ENCODE assay signal across 8 mouse cellular contexts in the genomic region with DNA sequence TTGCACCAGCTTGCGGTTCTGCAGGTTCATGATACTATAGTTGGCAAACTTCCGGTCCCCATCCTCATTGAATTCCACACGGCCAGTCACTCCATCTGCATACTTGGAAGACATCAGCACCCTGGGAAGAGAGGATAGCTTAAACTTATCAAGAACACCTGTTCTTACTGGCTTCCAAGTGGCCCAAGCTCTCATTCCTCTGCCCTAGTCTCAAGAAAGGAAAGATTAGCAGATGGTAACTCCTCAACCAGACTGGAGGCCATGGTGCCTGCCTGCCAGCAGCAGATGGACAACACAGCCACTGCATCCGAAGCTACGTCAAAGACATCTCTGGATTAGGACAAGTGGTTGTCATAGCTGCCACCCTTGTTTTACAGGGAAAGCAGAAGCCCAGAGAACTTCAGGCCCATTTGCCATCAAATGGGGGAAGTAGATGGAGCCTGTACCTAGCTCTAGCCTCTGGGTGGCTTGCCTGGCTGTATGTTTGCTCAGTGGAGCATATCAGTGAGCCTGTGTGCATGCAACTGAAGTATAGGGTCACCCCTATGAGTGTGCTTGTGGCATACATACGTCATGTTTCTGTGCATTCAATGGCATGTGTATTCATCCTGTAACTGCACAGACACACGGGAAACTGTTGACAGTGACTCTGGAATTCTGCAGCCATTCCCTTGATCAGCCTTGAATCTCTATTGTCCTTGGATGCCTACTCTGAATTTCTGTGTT. TPM values are rescaled to one million over a fixed set of nuclear protein-coding genes. Genes with fewer than 3 reads are reported as not detected.
DNase-seq lines count a peak whose midpoint lies in the region; ATAC-seq lines count a peak whose summit lies in the region.

No protein-coding gene starts in this region.

- WGBS in liver, embryonic 11.5 days, result 60% methylated on average over 7 of the region's 7 CpGs
- 74% methylated on average over 7 of the region's 7 CpGs for WGBS in embryonic facial prominence, embryonic 10.5 days
- WGBS in intestine, embryonic 15.5 days, result 75% methylated on average over 7 of the region's 7 CpGs
- 77% methylated on average over 7 of the region's 7 CpGs for WGBS in neural tube, embryonic 14.5 days

- H3K9ac ChIP-seq in liver, embryonic 11.5 days (ENCODE audit: low read depth, low read length), result no peak overlapping the region
- H3K9ac ChIP-seq in intestine, embryonic 15.5 days, result no peak overlapping the region
- no peak overlapping the region for H3K9ac ChIP-seq in neural tube, embryonic 14.5 days (replicated peaks; ENCODE audit: low read depth, low read length)

- H3K27ac ChIP-seq in liver, embryonic 11.5 days (ENCODE audit: low read depth, low read length), result no peak overlapping the region
- H3K27ac ChIP-seq in embryonic facial prominence, embryonic 10.5 days (replicated peaks), result no peak overlapping the region
- no peak overlapping the region for H3K27ac ChIP-seq in intestine, embryonic 15.5 days
- H3K27ac ChIP-seq in neural tube, embryonic 14.5 days (ENCODE audit: low read depth, low read length), result no peak overlapping the region

- peaks cover 4% of the 10 kb centered on the region; the same call in 1 of the 2 replicates for H3K4me1 ChIP-seq in liver, embryonic 11.5 days (replicated peaks; ENCODE audit: control insufficient read depth, insufficient read depth, low read length)
- H3K4me1 ChIP-seq in embryonic facial prominence, embryonic 10.5 days, result peaks cover 15% of the 10 kb centered on the region
- H3K4me1 ChIP-seq in intestine, embryonic 15.5 days (replicated peaks), result peaks cover 7% of the 10 kb centered on the region; the same call in 1 of the 2 replicates
- H3K4me1 ChIP-seq in neural tube, embryonic 14.5 days (ENCODE audit: control insufficient read depth, insufficient read depth, low read length), result no peaks in the 10 kb centered on the region

- H3K4me2 ChIP-seq in liver, embryonic 11.5 days, result peak overlapping the region; percentile 69
- H3K4me2 ChIP-seq in intestine, embryonic 15.5 days (replicated peaks), result peak overlapping the region; percentile 96
- peak overlapping the region; percentile 52 for H3K4me2 ChIP-seq in neural tube, embryonic 14.5 days (ENCODE audit: low read depth, low read length)

- no peaks in the 10 kb centered on the region for H3K36me3 ChIP-seq in liver, embryonic 11.5 days (ENCODE audit: control insufficient read depth, insufficient read depth, low read length)
- no peaks in the 10 kb centered on the region for H3K36me3 ChIP-seq in embryonic facial prominence, embryonic 10.5 days (replicated peaks)
- no peaks in the 10 kb centered on the region for H3K36me3 ChIP-seq in intestine, embryonic 15.5 days
- H3K36me3 ChIP-seq in neural tube, embryonic 14.5 days (ENCODE audit: control insufficient read depth, insufficient read depth, low read length), result peaks cover 10% of the 10 kb centered on the region

- no peak overlapping the region; the same call in 1 of the 2 replicates for H3K4me3 ChIP-seq in liver, embryonic 11.5 days (ENCODE audit: low read depth, low read length)
- peak overlapping the region; percentile 57 for H3K4me3 ChIP-seq in embryonic facial prominence, embryonic 10.5 days
- peak overlapping the region; percentile 47; the same call in 1 of the 2 replicates for H3K4me3 ChIP-seq in intestine, embryonic 15.5 days (replicated peaks)
- no peak overlapping the region for H3K4me3 ChIP-seq in neural tube, embryonic 14.5 days (ENCODE audit: low read depth, low read length)

- no peaks in the 10 kb centered on the region for H3K9me3 ChIP-seq in liver, embryonic 11.5 days (ENCODE audit: control insufficient read depth, low read length)
- no peaks in the 10 kb centered on the region for H3K9me3 ChIP-seq in embryonic facial prominence, embryonic 10.5 days
- no peaks in the 10 kb centered on the region for H3K9me3 ChIP-seq in intestine, embryonic 15.5 days
- no peaks in the 10 kb centered on the region for H3K9me3 ChIP-seq in neural tube, embryonic 14.5 days (ENCODE audit: control insufficient read depth, low read length)

- H3K27me3 ChIP-seq in liver, embryonic 11.5 days (replicated peaks; ENCODE audit: control insufficient read depth, insufficient read depth, low read length), result peaks cover 60% of the 10 kb centered on the region
- peaks cover 67% of the 10 kb centered on the region for H3K27me3 ChIP-seq in embryonic facial prominence, embryonic 10.5 days (replicated peaks; ENCODE audit: low read depth, poor library complexity, severe bottlenecking)
- peaks cover 42% of the 10 kb centered on the region for H3K27me3 ChIP-seq in intestine, embryonic 15.5 days (replicated peaks)
- peaks cover 27% of the 10 kb centered on the region for H3K27me3 ChIP-seq in neural tube, embryonic 14.5 days (ENCODE audit: control insufficient read depth, insufficient read depth, low read length)

- ATAC-seq in liver, embryonic 11.5 days (replicated peaks; ENCODE audit: low FRiP score), result no peak
- no peak for ATAC-seq in intestine, embryonic 15.5 days
- ATAC-seq in neural tube, embryonic 14.5 days (ENCODE audit: low read depth), result no peak
- no peak for ATAC-seq in activated CD4-positive, CD25-positive, alpha-beta regulatory T cell, adult 4 months

- DNase-seq in liver, embryonic 11.5 days (ENCODE audit: low spot score), result no peak
- DNase-seq in liver, result no peak
- no peak for DNase-seq in embryonic facial prominence, embryonic 10.5 days (ENCODE audit: low spot score)
- DNase-seq in thymus, postnatal 0 days (ENCODE audit: low spot score), result no peak
- no peak for DNase-seq in heart, adult 9 months (ENCODE audit: low spot score in 2 of 2)

RNA-seq across cellular contexts. Expression of a gene that starts 14.4 kb away (rescaled TPM):
- polyA plus RNA-seq in liver, embryonic 11.5 days (2014; fragmentation: Nextera tagmentation; extraction: Ambion mirVana), result not detected in 2 replicates
- not detected in 2 replicates for polyA plus RNA-seq in embryonic facial prominence, embryonic 10.5 days (2016; fragmentation: Nextera tagmentation; extraction: Ambion mirVana)
- polyA plus RNA-seq in intestine, embryonic 15.5 days (2015; fragmentation: Nextera tagmentation; extraction: Ambion mirVana), result 0.43 and 1.8 TPM in 2 replicates
- 0.45 TPM in 1 of 2 replicates, not detected in the other for polyA plus RNA-seq in neural tube, embryonic 14.5 days (2014; fragmentation: Nextera tagmentation; extraction: Ambion mirVana)
- 1.4 and 3.6 TPM in 2 replicates for polyA plus RNA-seq in thymus, postnatal 0 days (2015; fragmentation: Nextera tagmentation; extraction: Ambion mirVana)
- not detected for polyA plus RNA-seq in activated CD4-positive, CD25-positive, alpha-beta regulatory T cell, adult 4 months (2017; shearing (Covaris generic))

RNA-seq across cellular contexts. Expression of a gene that starts 14.9 kb away (rescaled TPM):
- polyA plus RNA-seq in liver, embryonic 11.5 days (2014; fragmentation: Nextera tagmentation; extraction: Ambion mirVana), result 1.0 and 1.6 TPM in 2 replicates
- polyA plus RNA-seq in embryonic facial prominence, embryonic 10.5 days (2016; fragmentation: Nextera tagmentation; extraction: Ambion mirVana), result 0.89 and 1.4 TPM in 2 replicates
- 1.4 TPM in 2 replicates for polyA plus RNA-seq in intestine, embryonic 15.5 days (2015; fragmentation: Nextera tagmentation; extraction: Ambion mirVana)
- 60.8 and 89.4 TPM in 2 replicates for polyA plus RNA-seq in neural tube, embryonic 14.5 days (2014; fragmentation: Nextera tagmentation; extraction: Ambion mirVana)
- 0.12 and 0.21 TPM in 2 replicates for polyA plus RNA-seq in thymus, postnatal 0 days (2015; fragmentation: Nextera tagmentation; extraction: Ambion mirVana)
- polyA plus RNA-seq in activated CD4-positive, CD25-positive, alpha-beta regulatory T cell, adult 4 months (2017; shearing (Covaris generic)), result not detected

RNA-seq across cellular contexts. Expression of a gene that starts 16.1 kb away (rescaled TPM):
- polyA plus RNA-seq in liver, embryonic 11.5 days (2014; fragmentation: Nextera tagmentation; extraction: Ambion mirVana), result not detected in 2 replicates
- polyA plus RNA-seq in embryonic facial prominence, embryonic 10.5 days (2016; fragmentation: Nextera tagmentation; extraction: Ambion mirVana), result not detected in 2 replicates
- polyA plus RNA-seq in intestine, embryonic 15.5 days (2015; fragmentation: Nextera tagmentation; extraction: Ambion mirVana), result not detected in 2 replicates
- polyA plus RNA-seq in neural tube, embryonic 14.5 days (2014; fragmentation: Nextera tagmentation; extraction: Ambion mirVana), result not detected in 2 replicates
- not detected in 2 replicates for polyA plus RNA-seq in thymus, postnatal 0 days (2015; fragmentation: Nextera tagmentation; extraction: Ambion mirVana)
- polyA plus RNA-seq in activated CD4-positive, CD25-positive, alpha-beta regulatory T cell, adult 4 months (2017; shearing (Covaris generic)), result not detected

RNA-seq across cellular contexts. Expression of a gene that starts 28.0 kb away (rescaled TPM):
- 48.3 and 62.9 TPM in 2 replicates for polyA plus RNA-seq in liver, embryonic 11.5 days (2014; fragmentation: Nextera tagmentation; extraction: Ambion mirVana)
- 50.4 and 51.9 TPM in 2 replicates for polyA plus RNA-seq in embryonic facial prominence, embryonic 10.5 days (2016; fragmentation: Nextera tagmentation; extraction: Ambion mirVana)
- polyA plus RNA-seq in intestine, embryonic 15.5 days (2015; fragmentation: Nextera tagmentation; extraction: Ambion mirVana), result 40.2 and 40.8 TPM in 2 replicates
- 59.9 and 85.5 TPM in 2 replicates for polyA plus RNA-seq in neural tube, embryonic 14.5 days (2014; fragmentation: Nextera tagmentation; extraction: Ambion mirVana)
- polyA plus RNA-seq in thymus, postnatal 0 days (2015; fragmentation: Nextera tagmentation; extraction: Ambion mirVana), result 37.1 and 40.7 TPM in 2 replicates
- 10 to 100 TPM; 19.7 to 23.2 TPM for polyA plus RNA-seq in activated CD4-positive, CD25-positive, alpha-beta regulatory T cell, adult 4 months (2017; shearing (Covaris generic))

RNA-seq across cellular contexts. Expression of a gene that starts 31.8 kb away (rescaled TPM):
- polyA plus RNA-seq in liver, embryonic 11.5 days (2014; fragmentation: Nextera tagmentation; extraction: Ambion mirVana), result 74.7 and 77.6 TPM in 2 replicates
- polyA plus RNA-seq in embryonic facial prominence, embryonic 10.5 days (2016; fragmentation: Nextera tagmentation; extraction: Ambion mirVana), result 147 and 151 TPM in 2 replicates
- 95.8 and 103 TPM in 2 replicates for polyA plus RNA-seq in intestine, embryonic 15.5 days (2015; fragmentation: Nextera tagmentation; extraction: Ambion mirVana)
- polyA plus RNA-seq in neural tube, embryonic 14.5 days (2014; fragmentation: Nextera tagmentation; extraction: Ambion mirVana), result 110 and 116 TPM in 2 replicates
- 71.5 and 80.6 TPM in 2 replicates for polyA plus RNA-seq in thymus, postnatal 0 days (2015; fragmentation: Nextera tagmentation; extraction: Ambion mirVana)
- polyA plus RNA-seq in activated CD4-positive, CD25-positive, alpha-beta regulatory T cell, adult 4 months (2017; shearing (Covaris generic)), result 10 to 100 TPM; 24.8 to 39.3 TPM

Comparison
In these comparisons a context has a peak if more than half of its experiments do, and no peak if none do; other contexts are left out.
1. H3K4me3 ChIP-seq: peak in embryonic facial prominence, embryonic 10.5 days (single experiment) and intestine, embryonic 15.5 days (single experiment); none in liver, embryonic 11.5 days (single experiment) and neural tube, embryonic 14.5 days (single experiment).
2. RNA of a gene that starts 14.9 kb away (polyA plus RNA-seq): 60.8 to 89.4 TPM in neural tube, embryonic 14.5 days; 1.0 to 1.6 TPM in liver, embryonic 11.5 days, 0.89 to 1.4 TPM in embryonic facial prominence, embryonic 10.5 days, 1.4 TPM in intestine, embryonic 15.5 days, 0.12 to 0.21 TPM in thymus, postnatal 0 days and not detected in activated CD4-positive, CD25-positive, alpha-beta regulatory T cell, adult 4 months; every median in the first group is over 10 times any median in the second.
3. Peak in every context shown above with its lines, with median percentiles within 50 percentile points of each other: H3K4me2 ChIP-seq.